Mouse (Mus musculus) stomach, embryonic 15.5 days (tissue): ENCODE data around the gene Tent5b. TPM values are rescaled to one million over a fixed set of nuclear protein-coding genes. Genes with fewer than 3 reads are reported as not detected.

Experiments
- polyA plus RNA-seq: library from polyadenylated mRNA; unstranded; fragments of >200 nt; fragmentation: Nextera tagmentation; extraction: Ambion mirVana; gene quantifications from 2 replicates; pipeline ENCODE4 v1.2.1, GENCODE M21; 2015

Gene Tent5b
- polyA plus RNA-seq, 1 experiment from 2014 or later: 4.1 TPM

Other genes starting within 250 kb of the Tent5b start
- gene Map3k6, start 239.3 kb upstream of the Tent5b start, polyA plus RNA-seq: 5.0 and 8.6 TPM in 2 replicates
- 17.0 and 29.0 TPM in 2 replicates for gene Sytl1, start 217.0 kb upstream of the Tent5b start, polyA plus RNA-seq
- 73.6 and 74.2 TPM in 2 replicates for gene Tmem222, start 202.3 kb upstream of the Tent5b start, polyA plus RNA-seq
- 18.6 and 24.2 TPM in 2 replicates for gene Wdtc1, start 126.7 kb upstream of the Tent5b start, polyA plus RNA-seq
- gene Slc9a1, start 110.4 kb upstream of the Tent5b start, polyA plus RNA-seq: 8.8 and 9.3 TPM in 2 replicates
- 2.8 and 3.1 TPM in 2 replicates for gene Trnp1, start 18.4 kb downstream of the Tent5b start, polyA plus RNA-seq
- gene Kdf1, start 38.8 kb downstream of the Tent5b start, polyA plus RNA-seq: 31.5 and 38.6 TPM in 2 replicates
- 291 and 292 TPM in 2 replicates for gene Nudc, start 65.9 kb downstream of the Tent5b start, polyA plus RNA-seq
- 10.4 and 11.2 TPM in 2 replicates for gene Nr0b2, start 73.2 kb downstream of the Tent5b start, polyA plus RNA-seq
- 6.2 and 6.5 TPM in 2 replicates for gene Gpatch3, start 94.6 kb downstream of the Tent5b start, polyA plus RNA-seq
- 16.4 and 17.7 TPM in 2 replicates for gene Gpn2, start 104.2 kb downstream of the Tent5b start, polyA plus RNA-seq
- 138 and 228 TPM in 2 replicates for gene Sfn, start 122.0 kb downstream of the Tent5b start, polyA plus RNA-seq
- gene Zdhhc18, start 170.0 kb downstream of the Tent5b start, polyA plus RNA-seq: 5.4 and 5.8 TPM in 2 replicates
- 14.7 and 18.7 TPM in 2 replicates for gene Pigv, start 192.5 kb downstream of the Tent5b start, polyA plus RNA-seq